Mouse (Mus musculus): ENCODE measurements at regions not wholly inside any gene's neighbourhood (a gene's known extent, or its start where the extent isn't known, plus 50 kb on each side); places are given as distances from the start of the nearest gene placed in this dataset.

- ATAC-seq (ENCODE audit: low FRiP score), result peak; percentile 50
- peaks cover 30% of the 10 kb centered on the region for H3K4me1 ChIP-seq (replicated peaks)
- 15% methylated on average over 24 of the region's 24 CpGs for WGBS
Measured at GRCm38 (mm10) chr17:15207182-15208029, 166.1 kb upstream of the Gm3448 start.

GRCm38 (mm10) chr17:15205799-15206198 is 164.5 kb upstream of the Gm3448 start:
- Histone ChIP-seq H3K4me1 (replicated peaks) (peaks cover 33% of the 10 kb centered on the region), H3K27me3 (0 out of 2 replicates have a peak, but pooled peaks cover 9% of the 10 kb centered on the region), H3K36me3 (no peaks in the 10 kb centered on the region), H3K27ac (no peak overlapping the region), H3K9ac (no peak overlapping the region), H3K4me2 (no peak overlapping the region), H3K4me3 (no peak overlapping the region), H3K9me3 (no peaks in the 10 kb centered on the region)
- ATAC-seq (ENCODE audit: low FRiP score), result no peak
- WGBS, result 78% methylated on average over 4 of the region's 4 CpGs

More at GRCm38 (mm10) chr17:15207182-15208029, 166.1 kb upstream of the Gm3448 start:
- H3K36me3 ChIP-seq, result no peaks in the 10 kb centered on the region
- H3K4me2 ChIP-seq, result peak overlapping the region; percentile 58
- peak overlapping the region; percentile 70; the same call in 1 of the 2 replicates for H3K9ac ChIP-seq
- H3K27me3 ChIP-seq, result 0 out of 2 replicates have a peak, but pooled peaks cover 9% of the 10 kb centered on the region
- H3K9me3 ChIP-seq, result no peaks in the 10 kb centered on the region
- H3K4me3 ChIP-seq, result peak overlapping the region; percentile 39
- peak overlapping the region; percentile 86 for H3K27ac ChIP-seq

- 35% methylated on average over 1 of the region's 1 CpGs for WGBS
- Histone ChIP-seq H3K4me1 (replicated peaks) (peaks cover 37% of the 10 kb centered on the region), H3K27ac (no peak overlapping the region), H3K36me3 (no peaks in the 10 kb centered on the region), H3K4me3 (no peak overlapping the region), H3K9me3 (no peaks in the 10 kb centered on the region), H3K4me2 (no peak overlapping the region), H3K9ac (no peak overlapping the region), H3K27me3 (0 out of 2 replicates have a peak, but pooled peaks cover 8% of the 10 kb centered on the region)
- no peak for ATAC-seq (ENCODE audit: low FRiP score)
Measured at GRCm38 (mm10) chr17:15204524-15204923, 163.2 kb upstream of the Gm3448 start.

GRCm38 (mm10) chr17:15199235-15199634 is 157.9 kb upstream of the Gm3448 start:
- H3K9ac ChIP-seq, result 0 out of 2 replicates have a peak overlapping the region, but pooled peaks have one; percentile 5
- no peaks in the 10 kb centered on the region for H3K9me3 ChIP-seq
- no peak overlapping the region for H3K4me2 ChIP-seq
- WGBS, result 13% methylated on average over 3 of the region's 3 CpGs
- H3K4me1 ChIP-seq (replicated peaks), result peaks cover 26% of the 10 kb centered on the region
- H3K27ac ChIP-seq, result peak overlapping the region; percentile 63
- H3K4me3 ChIP-seq, result no peak overlapping the region
- ATAC-seq (ENCODE audit: low FRiP score), result peak; percentile 50; the same call in 1 of the 2 replicates
- no peaks in the 10 kb centered on the region for H3K36me3 ChIP-seq
- H3K27me3 ChIP-seq, result 0 out of 2 replicates have a peak, but pooled peaks cover 16% of the 10 kb centered on the region

GRCm38 (mm10) chr17:15197361-15197760 is 156.0 kb upstream of the Gm3448 start:
- Histone ChIP-seq H3K36me3 (no peaks in the 10 kb centered on the region), H3K4me1 (replicated peaks) (peaks cover 39% of the 10 kb centered on the region), H3K27ac (no peak overlapping the region), H3K9me3 (no peaks in the 10 kb centered on the region), H3K9ac (no peak overlapping the region), H3K27me3 (peaks cover 10% of the 10 kb centered on the region; the same call in 1 of the 2 replicates), H3K4me3 (no peak overlapping the region), H3K4me2 (no peak overlapping the region)
- WGBS, result 92% methylated on average over 6 of the region's 6 CpGs
- ATAC-seq (ENCODE audit: low FRiP score), result no peak

- no peak overlapping the region for H3K4me3 ChIP-seq
- H3K9ac ChIP-seq, result no peak overlapping the region
- ATAC-seq (ENCODE audit: low FRiP score), result no peak
- H3K4me1 ChIP-seq (replicated peaks), result peaks cover 35% of the 10 kb centered on the region
- no peak overlapping the region for H3K27ac ChIP-seq
- 93% methylated on average over 2 of the region's 2 CpGs for WGBS
- H3K27me3 ChIP-seq, result peaks cover 10% of the 10 kb centered on the region; the same call in 1 of the 2 replicates
- no peaks in the 10 kb centered on the region for H3K9me3 ChIP-seq
- H3K36me3 ChIP-seq, result no peaks in the 10 kb centered on the region
- H3K4me2 ChIP-seq, result no peak overlapping the region
Measured at GRCm38 (mm10) chr17:15195819-15196218, 154.5 kb upstream of the Gm3448 start.

GRCm38 (mm10) chr17:15194894-15195461 is 153.6 kb upstream of the Gm3448 start:
- peaks cover 33% of the 10 kb centered on the region for H3K4me1 ChIP-seq (replicated peaks)
- no peak overlapping the region for H3K4me3 ChIP-seq
- H3K27me3 ChIP-seq, result peaks cover 10% of the 10 kb centered on the region; the same call in 1 of the 2 replicates
- peak; percentile 67 for ATAC-seq (ENCODE audit: low FRiP score)
- WGBS, result 5% methylated on average over 7 of the region's 7 CpGs
- no peaks in the 10 kb centered on the region for H3K9me3 ChIP-seq
- H3K36me3 ChIP-seq, result no peaks in the 10 kb centered on the region
- H3K27ac ChIP-seq, result 0 out of 2 replicates have a peak overlapping the region, but pooled peaks have one; percentile 35
- H3K4me2 ChIP-seq, result no peak overlapping the region
- peak overlapping the region; percentile 30; the same call in 1 of the 2 replicates for H3K9ac ChIP-seq

- Histone ChIP-seq H3K27me3 (peaks cover 3% of the 10 kb centered on the region; the same call in 1 of the 2 replicates), H3K9me3 (no peaks in the 10 kb centered on the region)
Measured at GRCm38 (mm10) chr17:15193831-15194230, 152.5 kb upstream of the Gm3448 start.

GRCm38 (mm10) chr17:15192840-15193239 is 151.5 kb upstream of the Gm3448 start:
- no peak for ATAC-seq (ENCODE audit: low FRiP score)
- no peak overlapping the region for H3K9ac ChIP-seq
- H3K36me3 ChIP-seq, result no peaks in the 10 kb centered on the region
- no peaks in the 10 kb centered on the region for H3K9me3 ChIP-seq
- 48% methylated on average over 7 of the region's 7 CpGs for WGBS
- peaks cover 24% of the 10 kb centered on the region for H3K4me1 ChIP-seq (replicated peaks)
- H3K4me2 ChIP-seq, result no peak overlapping the region
- H3K27ac ChIP-seq, result no peak overlapping the region
- H3K27me3 ChIP-seq, result peaks cover 2% of the 10 kb centered on the region; the same call in 1 of the 2 replicates
- H3K4me3 ChIP-seq, result no peak overlapping the region

More at GRCm38 (mm10) chr17:15193831-15194230, 152.5 kb upstream of the Gm3448 start:
- no peak overlapping the region for H3K4me3 ChIP-seq
- H3K4me1 ChIP-seq (replicated peaks), result peaks cover 25% of the 10 kb centered on the region
- no peak overlapping the region for H3K9ac ChIP-seq
- H3K4me2 ChIP-seq, result no peak overlapping the region
- H3K27ac ChIP-seq, result no peak overlapping the region; the same call in 1 of the 2 replicates
- no peak for ATAC-seq (ENCODE audit: low FRiP score)
- no peaks in the 10 kb centered on the region for H3K36me3 ChIP-seq
- 58% methylated on average over 6 of the region's 6 CpGs for WGBS

- peaks cover 37% of the 10 kb centered on the region for H3K4me1 ChIP-seq (replicated peaks)
- H3K27me3 ChIP-seq, result no peaks in the 10 kb centered on the region
- H3K9ac ChIP-seq, result no peak overlapping the region
- no peaks in the 10 kb centered on the region for H3K36me3 ChIP-seq
- 7% methylated on average over 5 of the region's 5 CpGs for WGBS
- no peak overlapping the region for H3K27ac ChIP-seq
- no peak overlapping the region for H3K4me2 ChIP-seq
- no peaks in the 10 kb centered on the region for H3K9me3 ChIP-seq
- no peak overlapping the region for H3K4me3 ChIP-seq
- ATAC-seq (ENCODE audit: low FRiP score), result peak; percentile 59; the same call in 1 of the 2 replicates
Measured at GRCm38 (mm10) chr17:15185217-15185616, 143.9 kb upstream of the Gm3448 start.

GRCm38 (mm10) chr17:15183800-15184199 is 142.5 kb upstream of the Gm3448 start:
- no peak overlapping the region for H3K27ac ChIP-seq
- peaks cover 46% of the 10 kb centered on the region for H3K4me1 ChIP-seq (replicated peaks)
- ATAC-seq (ENCODE audit: low FRiP score), result no peak
- no peak overlapping the region for H3K4me2 ChIP-seq
- H3K4me3 ChIP-seq, result no peak overlapping the region
- 0 out of 2 replicates have a peak, but pooled peaks cover 4% of the 10 kb centered on the region for H3K27me3 ChIP-seq
- H3K9ac ChIP-seq, result no peak overlapping the region
- H3K9me3 ChIP-seq, result no peaks in the 10 kb centered on the region
- H3K36me3 ChIP-seq, result no peaks in the 10 kb centered on the region
- WGBS, result 83% methylated on average over 6 of the region's 6 CpGs

- Histone ChIP-seq H3K4me1 (replicated peaks) (peaks cover 46% of the 10 kb centered on the region), H3K9me3 (no peaks in the 10 kb centered on the region), H3K27ac (no peak overlapping the region), H3K36me3 (no peaks in the 10 kb centered on the region), H3K27me3 (0 out of 2 replicates have a peak, but pooled peaks cover 5% of the 10 kb centered on the region), H3K9ac (no peak overlapping the region), H3K4me2 (no peak overlapping the region), H3K4me3 (no peak overlapping the region)
- 11% methylated on average over 4 of the region's 4 CpGs for WGBS
- ATAC-seq (ENCODE audit: low FRiP score), result peak; percentile 63
Measured at GRCm38 (mm10) chr17:15182105-15182504, 140.8 kb upstream of the Gm3448 start.
